Mouse (Mus musculus) layer of hippocampus, postnatal 14 days (tissue): ENCODE data around the gene Taf13. TPM values are rescaled to one million over a fixed set of nuclear protein-coding genes. Genes with fewer than 3 reads are reported as not detected.
"Not testable (repeated sequence)": the region's sequence is repeated elsewhere in the genome, so short reads cannot be mapped to it uniquely, and the experiment has no call there.

Experiments
- DNase-seq, 2 experiments: peaks; one replicate each; pipeline ENCODE4 v3.0.0; 2021 to 2022; ENCODE audit warnings: low spot score in 2 of 2, mixed read lengths in 1 of 2
- long read RNA-seq, 2 experiments: library from polyadenylated mRNA; stranded (forward); transcript quantifications; one replicate each; pipeline ENCODE4 v2.0.0; 2021
- total RNA-seq, 2 experiments: library from RNA; stranded (reverse); gene quantifications; 2 replicates each; pipeline ENCODE4 v1.2.3; 2021

Gene Taf13
- total RNA-seq: 10 to 100 TPM; 37.0 to 43.6 TPM
- long read RNA-seq, experiment 1, transcript Taf13-204 (4 exons, 2,443 nt): major isoform, 27 of 33 reads
- long read RNA-seq, experiment 1, partial matches to known transcripts: 1 of 33 reads
- long read RNA-seq, experiment 1, other reads (novel, unspliced or antisense): 2 of 33 reads
- long read RNA-seq, experiment 2, transcript Taf13-204 (4 exons, 2,443 nt): major isoform, 51 of 64 reads
- long read RNA-seq, experiment 2, partial matches to known transcripts: 3 of 64 reads
- long read RNA-seq, experiment 2, other reads (novel, unspliced or antisense): 4 of 64 reads

DNA sequence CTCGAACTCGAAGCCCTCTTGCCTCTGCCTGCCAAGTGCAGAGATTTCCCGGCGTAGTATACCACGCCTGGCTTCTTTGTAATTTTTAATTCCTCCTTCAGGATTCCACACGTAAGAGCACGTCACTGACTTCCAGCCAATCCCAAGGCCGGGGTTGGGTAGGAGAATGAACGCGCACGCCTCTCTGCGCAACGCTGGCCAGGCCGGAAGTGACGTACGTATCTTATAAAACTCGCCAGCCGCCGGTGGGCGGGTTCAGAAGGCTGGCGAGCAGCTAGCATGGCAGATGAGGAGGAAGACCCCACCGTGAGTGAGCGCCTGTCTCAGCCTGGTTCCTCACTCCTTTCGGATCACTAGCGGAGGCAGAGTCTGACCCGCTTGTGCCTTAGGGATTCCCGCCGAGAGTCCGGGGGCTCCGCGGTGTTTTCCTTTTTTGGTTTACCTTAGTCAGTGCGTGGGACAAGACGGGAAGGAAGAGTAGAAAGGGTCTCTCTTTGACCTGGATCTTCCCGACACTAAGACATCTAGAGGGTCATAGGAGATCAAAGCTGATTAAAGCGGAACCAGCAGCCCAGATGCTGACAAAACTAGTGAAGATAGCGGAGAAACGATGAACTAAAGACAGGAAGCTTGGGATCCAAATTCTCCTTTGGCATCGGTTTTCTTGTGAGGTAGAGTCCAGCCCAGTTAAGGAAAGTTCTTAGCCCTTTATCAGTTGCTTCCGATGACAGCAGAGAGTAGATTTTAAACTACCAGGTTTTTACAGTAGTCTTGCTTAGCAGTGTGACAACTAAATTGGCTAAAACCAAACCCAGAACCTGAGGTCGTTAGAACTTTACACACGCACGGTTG is at the start of gene Taf13:
Gene Taf13 (plus strand): TSS at position 256 of the 852 bp plus-strand sequence.
- peak; percentile 97 to 98 for DNase-seq

DNA sequence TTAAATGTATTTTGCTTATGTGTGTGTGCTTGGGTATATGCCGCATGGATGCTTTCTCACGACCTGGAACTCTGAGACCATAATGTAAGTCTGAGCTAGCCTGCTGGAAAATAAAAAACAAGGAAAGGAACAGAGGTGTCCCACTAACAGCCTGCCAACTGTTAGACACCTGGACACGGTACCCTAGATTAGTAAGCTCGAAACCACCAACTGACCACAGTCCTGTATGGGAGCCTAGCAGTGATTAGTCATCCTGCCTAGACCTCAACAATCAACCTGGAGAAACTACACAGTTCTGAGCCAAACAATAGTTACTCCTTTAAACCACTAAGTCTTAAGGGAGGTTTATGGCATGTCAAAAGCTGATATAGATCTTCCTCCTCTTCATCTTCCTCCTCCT is 48.1 kb upstream of the Taf13 start:
- no peak for DNase-seq

DNA sequence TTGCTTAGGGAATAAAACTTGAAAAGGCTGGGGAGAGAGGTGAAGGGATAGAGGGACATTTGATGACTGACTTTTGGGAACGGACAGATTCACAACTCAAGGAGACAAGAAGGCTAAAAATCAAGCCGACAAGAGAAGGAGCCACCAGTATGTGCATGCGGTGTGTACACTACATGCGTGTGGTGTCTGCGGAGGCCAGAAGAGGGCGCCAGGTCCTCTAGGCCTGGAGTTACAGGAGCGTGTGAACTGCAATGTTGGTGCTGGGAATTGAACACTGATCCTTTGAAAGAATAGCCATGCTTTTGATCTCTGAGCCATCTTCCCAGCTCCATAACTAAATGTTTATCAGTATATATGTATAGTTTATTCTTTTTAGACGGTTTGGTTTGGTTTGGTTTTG is 43.0 kb upstream of the Taf13 start:
- DNase-seq: no peak

DNA sequence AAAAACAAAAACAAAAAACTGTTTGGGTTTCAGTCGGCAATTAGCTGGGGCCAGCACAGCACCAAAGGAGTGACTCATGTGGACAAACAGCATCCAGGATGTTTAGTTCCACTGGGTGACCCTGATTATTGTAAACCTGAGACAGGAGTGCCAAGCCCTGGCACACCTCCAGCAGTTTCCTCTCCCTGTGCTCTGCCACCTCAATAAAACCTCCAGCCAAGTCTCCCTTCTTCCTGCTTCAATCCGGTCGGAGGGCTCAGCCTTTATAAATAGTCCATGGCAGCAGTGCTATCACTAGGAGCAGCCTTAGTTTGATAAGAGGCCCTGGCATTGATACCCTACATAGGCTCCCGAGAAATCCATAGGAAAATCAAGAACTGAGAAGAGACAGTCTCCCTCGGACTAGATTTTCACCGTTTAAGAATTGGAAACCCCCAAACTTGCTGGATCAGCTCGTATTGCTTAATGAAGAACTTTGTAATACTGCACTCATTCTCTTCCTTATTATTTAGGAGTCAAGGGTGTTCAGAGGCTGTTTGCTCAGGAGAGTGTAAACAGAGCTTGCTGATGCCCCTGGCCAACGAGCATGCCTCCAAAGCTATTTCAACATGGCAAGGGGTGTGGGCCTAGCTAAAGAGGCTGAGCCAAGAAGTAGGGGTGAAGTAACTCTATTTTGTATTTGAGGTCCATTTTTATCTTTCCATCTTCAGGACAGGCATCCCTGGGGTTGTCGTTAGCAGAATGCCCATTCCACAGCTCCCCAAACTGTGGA is 38.2 kb upstream of the Taf13 start:
- no peak for DNase-seq

DNA sequence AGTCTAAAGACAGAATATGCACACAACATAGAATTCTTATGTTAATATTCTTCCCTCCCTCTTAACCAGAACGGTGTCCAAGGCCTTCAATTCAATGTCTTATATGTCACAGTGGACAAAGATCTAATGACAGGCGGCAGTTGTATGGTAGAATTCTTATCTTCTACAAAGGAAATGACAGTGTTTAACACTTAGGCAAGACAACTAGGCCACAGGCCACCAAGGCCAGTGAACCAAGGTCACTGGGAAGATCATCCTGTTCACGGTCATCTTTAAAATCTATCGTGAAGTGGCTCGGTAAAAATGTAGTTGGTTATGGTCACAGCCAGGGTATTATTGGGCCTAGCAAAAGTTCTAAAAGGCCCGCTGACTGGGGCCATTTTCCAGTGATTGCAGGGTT is 37.5 kb upstream of the Taf13 start, which contains the start of gene 1700013F07Rik:
Gene 1700013F07Rik (plus strand): TSS at position 200 of the 400 bp plus-strand sequence.
- no peak for DNase-seq

DNA sequence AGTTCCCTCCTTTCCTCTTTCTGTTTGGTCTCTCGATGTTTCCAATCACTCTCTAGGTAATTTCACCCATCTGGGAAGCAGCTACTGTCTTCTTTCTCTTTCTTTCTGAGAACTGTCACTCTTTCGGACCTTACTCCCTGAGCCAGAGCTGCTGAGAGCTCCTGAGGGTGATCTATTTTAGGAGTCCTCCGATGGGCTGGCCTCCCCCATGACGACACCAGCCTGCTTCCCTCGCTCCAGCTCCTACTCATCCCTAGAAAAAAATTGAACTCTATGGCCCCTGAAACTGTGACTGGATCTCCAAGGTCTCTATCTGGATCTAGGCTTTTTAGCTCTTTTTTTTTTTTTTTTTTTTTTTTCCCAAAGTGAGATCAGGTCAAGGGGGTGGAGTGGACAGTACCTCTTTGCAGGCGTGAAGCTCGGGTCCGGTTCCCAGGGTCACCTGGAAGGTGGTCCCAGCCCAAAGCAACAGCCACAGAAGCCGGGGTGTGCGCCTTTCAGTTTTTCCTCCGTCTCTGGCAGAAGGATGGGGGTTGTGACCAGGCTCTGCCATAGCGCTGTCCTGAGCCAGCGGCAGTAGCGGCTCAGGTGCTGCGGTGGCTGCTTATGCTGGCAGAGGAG is 35.5 kb upstream of the Taf13 start:
- DNase-seq: no peak

DNA sequence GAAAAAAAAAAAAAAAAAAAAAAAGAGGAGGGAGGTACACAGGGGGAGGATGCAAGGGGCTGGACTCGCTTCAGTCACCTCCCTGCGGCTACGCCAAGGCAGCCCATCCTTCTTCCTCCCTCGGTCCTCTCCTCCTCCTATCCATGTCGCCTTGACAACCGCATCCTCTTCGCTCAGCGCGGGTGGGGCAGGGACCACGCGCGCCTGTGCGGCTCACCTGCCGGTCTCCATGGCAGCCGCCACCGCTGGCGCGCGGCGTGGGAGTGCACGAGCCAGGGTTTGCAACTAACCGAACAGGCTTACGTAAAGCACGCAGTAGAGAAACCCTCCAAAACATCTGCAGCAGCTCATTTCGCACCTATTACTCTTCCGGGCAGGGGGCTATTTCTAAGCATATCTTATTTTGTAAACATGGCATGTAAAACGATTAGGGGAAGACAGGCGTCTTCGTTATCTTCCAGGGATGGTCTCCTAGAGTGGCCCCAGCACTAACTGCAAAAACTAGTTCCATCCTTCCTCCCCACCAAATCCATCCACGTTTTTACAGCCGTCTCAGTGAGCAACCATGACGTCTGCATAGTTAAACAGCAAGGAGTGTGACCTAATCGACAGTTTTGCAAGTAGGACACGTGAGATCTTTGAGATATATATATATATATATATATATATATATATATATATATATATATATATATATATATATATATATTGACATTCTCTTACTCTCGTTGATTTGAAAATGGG is 34.8 kb upstream of the Taf13 start, which contains the start of gene 5330417C22Rik:
Gene 5330417C22Rik (minus strand): TSS at position 20 of the 744 bp plus-strand sequence.
- DNase-seq: peak; percentile 79 to 85

DNA sequence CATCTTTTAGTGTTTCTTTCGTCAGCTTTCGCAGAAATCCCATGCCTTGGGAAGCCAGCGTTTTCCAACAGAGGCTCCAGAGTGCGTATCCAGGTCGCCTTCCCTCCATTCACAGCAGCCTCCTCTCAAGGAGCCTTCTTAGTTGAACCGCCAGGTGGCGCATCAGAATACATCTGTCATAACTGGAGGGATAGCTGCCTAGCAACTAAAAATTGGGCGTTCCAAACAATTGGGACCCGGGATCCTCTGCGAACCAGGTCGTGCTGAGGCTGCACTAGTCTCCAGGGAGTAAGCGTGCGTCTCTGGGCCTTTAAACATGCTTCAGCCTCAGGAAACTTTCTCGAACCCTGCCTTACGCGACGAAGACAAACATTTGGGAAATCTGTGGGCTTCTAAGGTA is 34.2 kb upstream of the Taf13 start:
- DNase-seq: peak; percentile 87 to 92

DNA sequence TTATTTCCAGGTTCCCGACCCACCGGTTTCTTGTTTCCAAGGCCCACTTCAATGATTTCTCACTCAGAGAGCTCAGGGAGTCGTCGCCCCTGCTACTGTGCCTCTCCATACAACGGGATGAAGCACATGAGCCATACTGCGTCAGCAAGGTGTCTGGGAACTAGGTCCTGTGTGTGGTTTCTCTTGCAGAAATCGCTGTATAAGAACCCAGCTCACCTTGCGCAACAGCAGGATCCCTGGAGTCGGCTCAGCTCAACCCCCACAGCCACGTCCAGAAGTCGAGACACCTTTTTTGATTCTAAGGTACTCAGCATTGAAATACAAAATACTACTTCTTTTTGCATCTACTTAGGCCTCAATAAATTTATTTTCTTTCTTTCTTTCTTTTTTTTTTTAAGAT is 29.2 kb upstream of the Taf13 start:
- no peak for DNase-seq

DNA sequence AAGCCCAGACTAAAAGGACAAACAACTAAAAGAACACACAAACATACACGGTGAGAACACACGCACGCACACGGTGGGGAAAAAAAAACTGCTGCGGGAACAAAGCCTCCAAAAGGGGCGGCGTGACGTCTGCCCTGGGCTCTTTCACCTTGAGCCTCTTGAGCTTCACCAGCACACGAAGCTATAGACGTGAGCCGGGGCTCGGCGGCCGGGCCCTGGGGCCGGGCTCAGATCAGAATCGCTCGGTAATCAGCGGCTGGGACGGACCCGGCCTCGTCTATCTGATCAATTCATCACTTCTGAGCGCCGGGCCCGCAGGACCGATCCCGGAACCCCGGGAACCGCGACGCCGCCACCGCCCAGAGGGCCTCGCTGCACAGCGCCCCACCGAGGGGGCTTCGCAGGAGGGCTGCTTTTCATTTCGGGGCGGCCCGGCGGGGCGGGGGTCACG is 17.4 kb upstream of the Taf13 start:
- DNase-seq: no peak

DNA sequence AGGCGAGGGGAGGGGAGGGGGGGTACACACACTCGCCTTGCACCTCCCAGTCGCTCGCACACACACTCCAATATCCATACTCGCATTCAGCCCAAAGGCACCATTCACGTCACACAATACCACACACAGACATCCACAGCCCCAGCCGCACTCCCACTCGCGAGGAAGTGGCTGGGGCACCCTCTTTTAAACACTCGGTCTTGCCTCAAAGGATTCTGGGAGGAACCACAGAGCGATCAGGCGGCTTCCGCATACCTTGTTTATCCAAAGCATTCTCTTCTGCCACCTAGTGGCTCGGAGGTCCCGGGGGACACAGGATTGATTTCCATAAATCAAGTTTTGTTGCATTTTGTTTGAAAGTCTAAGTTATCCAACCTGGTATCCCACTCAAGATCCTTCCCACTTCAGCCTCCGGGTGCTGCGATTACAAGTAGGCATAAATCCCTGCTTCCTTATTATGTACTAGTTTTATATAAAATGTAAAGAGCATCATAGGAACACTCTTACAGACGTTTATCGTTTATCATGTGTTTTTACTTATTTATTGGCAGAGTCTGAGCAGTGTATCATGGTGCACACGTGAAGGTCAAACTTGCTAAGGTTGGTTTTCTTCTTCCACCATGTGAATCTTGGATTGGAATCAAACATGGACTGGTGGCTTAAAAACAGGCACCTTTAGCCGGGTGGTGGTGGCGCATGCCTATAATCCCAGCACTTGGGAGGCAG is 16.7 kb upstream of the Taf13 start:
- DNase-seq: peak; percentile 89 to 97

DNA sequence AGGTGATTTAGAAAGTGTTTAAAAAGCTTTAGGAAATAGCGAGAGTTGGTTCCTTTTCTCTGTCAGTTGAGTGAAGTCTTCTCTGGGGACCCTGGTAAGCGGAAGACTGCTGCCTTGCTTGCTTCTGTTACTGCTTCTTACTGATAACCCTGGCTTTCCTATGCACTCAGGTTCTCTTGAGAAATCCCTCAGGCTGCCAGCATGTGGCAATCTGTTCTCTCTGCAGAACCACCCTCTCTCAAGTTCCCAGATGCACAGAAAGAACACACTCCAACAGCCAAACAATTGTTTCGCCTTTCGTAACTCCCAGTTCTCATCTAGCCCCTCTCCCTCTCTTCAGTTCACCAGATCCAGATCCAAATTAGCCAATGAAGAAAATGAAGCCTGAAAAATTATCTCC is 13.6 kb upstream of the Taf13 start:
- DNase-seq: no peak

DNA sequence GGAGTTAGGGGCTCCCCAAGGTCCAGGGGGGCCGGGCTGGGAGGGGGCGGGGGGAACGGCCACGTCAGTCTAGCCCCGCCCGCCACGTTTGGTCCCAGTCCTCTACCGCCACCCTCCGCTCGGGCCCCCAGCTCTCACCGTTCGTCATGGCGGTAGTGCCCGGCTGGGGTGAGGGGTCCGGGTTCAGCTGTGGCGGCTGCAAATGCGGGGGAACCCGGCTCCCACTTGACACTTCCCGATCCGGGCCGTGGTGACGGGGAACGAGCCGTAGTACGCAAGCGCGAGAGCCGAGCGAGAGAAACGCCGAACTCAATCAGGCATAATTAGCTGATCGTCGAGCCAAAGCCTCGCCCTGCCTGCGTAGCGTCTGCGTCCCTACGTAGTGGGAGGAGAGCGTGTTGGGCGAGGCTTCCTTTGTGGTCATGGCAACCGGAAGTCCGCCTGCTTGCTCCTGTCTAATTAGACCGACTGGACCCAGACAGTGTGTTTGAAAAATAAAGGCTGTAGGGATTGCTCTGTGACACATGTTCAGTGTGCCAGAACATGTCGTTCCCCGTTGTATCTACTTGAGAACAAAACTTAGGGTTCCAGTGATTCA is 9.3 kb upstream of the Taf13 start, which contains the start of gene Tmem167b:
Gene Tmem167b (minus strand): TSS at position 334 of the 598 bp plus-strand sequence.
- DNase-seq: peak; percentile 97 to 98

DNA sequence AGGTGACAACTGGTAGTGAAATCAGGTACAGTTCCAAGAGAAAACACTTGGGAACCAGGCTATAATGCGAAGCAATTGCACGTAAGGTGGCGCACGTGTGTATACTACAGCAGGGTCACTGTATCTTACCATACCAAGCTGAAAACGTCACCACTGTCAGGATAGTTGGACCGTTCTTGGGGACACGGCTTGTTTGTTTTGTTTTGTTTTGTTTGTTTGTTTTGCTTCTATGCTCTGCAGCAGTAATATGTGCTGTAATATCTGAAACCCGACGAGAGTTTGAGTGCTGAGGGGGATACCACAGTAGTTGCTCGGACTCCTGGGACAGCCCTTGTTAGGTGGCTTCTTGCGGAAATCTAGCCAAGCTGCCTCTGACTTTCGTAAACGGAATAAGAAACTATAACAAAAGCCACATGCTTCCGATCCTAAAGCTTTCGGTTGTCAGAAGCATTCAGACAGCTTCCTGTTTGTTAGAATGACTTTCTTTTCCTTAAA is 8.7 kb upstream of the Taf13 start:
- no peak for DNase-seq

DNA sequence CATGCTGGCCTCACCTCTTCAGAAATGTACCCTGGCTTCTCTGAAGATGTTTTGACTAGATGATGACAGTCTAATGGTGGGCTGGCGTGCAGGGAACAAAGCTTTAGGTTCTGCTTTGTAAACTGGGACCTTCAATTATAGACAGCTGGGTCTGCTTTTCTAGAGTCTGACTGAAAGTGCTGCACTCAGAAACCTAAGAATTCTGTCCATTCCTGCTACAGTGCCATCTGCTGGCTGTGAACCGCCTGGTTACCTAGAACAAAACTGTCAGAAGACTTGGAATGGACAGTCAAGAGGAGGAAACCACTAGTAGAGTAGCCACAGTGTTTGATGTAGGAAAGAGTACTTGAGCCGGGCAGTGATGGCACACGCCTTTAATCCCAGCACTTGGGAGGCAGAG is 8.2 kb upstream of the Taf13 start:
- peak; percentile 63 to 81 for DNase-seq

DNA sequence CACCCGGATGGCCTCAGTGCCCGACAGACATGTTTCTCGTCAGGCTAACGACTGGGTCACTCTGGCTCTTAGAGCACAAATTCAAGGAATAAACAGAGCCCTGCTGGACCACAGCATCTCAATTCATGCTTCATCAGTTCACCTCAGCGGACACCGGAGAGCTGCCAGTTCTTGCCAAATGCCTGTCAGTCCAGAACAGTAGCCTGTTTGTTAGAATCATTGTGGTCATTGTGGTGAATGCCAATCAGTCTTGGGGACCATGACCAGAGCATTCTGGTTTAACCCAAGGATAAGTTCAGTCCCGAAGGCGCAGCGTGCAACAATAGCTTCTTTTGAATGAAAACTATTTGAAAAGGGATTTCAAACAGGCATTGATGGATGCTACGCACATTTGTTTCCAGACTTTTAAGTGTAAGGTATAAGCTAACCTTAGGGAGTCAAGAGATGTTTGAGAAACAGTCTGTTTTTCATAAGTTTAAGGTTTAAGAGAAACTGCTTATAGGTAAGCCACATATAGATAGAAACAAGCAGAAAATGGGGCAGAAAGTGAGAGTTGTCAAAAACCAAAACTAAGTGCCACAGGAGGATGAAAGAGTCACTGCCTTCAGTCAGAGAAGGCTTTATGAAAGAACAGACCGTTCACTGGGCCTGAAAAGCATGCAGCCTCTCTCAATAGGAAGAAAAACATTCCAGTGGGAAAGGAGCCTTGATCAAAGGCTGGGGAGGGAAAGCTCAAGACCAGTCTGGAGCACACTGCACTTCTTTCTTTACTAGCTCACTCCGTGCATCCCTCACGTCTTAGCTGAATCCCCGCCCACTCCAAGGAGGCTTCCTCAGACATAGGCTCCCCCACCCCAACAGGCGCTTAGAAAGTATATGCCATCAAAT is 3.3 kb upstream of the Taf13 start:
- peak in 1 of 2 experiments; percentile 73 for DNase-seq

DNA sequence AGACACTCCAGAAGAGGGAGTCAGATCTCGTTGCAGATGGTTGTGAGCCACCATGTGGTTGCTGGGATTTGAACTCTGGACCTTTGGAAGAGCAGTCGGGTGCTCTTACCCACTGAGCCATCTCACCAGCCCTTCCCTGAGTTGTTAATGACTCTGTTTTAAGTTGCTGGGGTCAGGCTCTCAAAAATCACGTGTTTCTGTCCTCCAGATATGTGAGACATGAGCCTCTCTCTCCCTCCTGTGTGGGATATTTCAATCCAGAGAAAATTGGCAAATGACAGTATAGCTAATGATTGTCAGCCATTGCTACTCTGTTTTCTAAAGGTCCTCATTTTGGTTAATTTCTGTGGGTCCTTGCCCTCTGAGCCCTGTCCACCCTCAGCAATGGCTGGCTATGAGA is 1.9 kb upstream of the Taf13 start:
- DNase-seq: not testable (repeated sequence)

DNA sequence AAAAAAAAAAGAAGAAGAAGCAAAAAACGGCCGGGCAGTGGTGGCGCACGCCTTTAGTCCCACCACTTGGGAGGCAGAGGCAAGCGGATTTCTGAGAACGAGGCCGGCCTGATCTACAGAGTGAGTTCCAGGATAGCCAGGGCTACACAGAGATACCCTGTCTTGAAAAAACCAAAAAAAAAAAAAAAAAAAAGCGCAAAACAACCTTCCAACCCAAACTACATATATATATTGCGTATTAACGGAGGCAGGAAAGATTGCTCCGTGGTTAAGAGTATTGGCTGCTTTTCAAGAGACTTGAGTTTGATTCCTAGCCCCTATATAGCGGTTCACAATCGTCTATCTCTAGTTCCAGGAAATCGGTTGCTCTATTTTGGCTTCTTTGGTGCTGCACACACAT is 685 bp upstream of the Taf13 start:
- DNase-seq: no peak
